ENCODE assay signal across 12 mouse cellular contexts in genomic region chr3:37180039-37180743, GRCm38 (mm10). TPM values are rescaled to one million over a fixed set of nuclear protein-coding genes. Genes with fewer than 3 reads are reported as not detected.
A peak's percentile ranks its signal among the peaks of the same experiment; 100 is the strongest.
DNase-seq lines count a peak whose midpoint lies in the region; ATAC-seq and TF ChIP-seq lines count a peak whose summit lies in the region.
"Had no signal": no experiment of that assay in that cellular context is flagged by ENCODE, and none has a peak within 500 bp of the region (broad histone marks: within the 10 kb centered on the region; RNA-seq: fewer than 3 reads in every experiment).

No protein-coding gene starts in this region.

- no peak for TF ChIP-seq POLR2A in small intestine, adult 2 months (IDR thresholded peaks at IDR 0.05; ENCODE audit: low read depth, low read length)

- ATAC-seq in CD4-positive, CD25-positive, alpha-beta regulatory T cell, adult 4 months, result no peak
- no peak for ATAC-seq in frontal cortex, adult (ENCODE audit: low TSS enrichment)
- ATAC-seq: intestine, embryonic 15.5 days had no signal

- intact Hi-C loops in left cerebral cortex, adult 2 months (cut with DNase I), result no loop called here

- 79% methylated on average over 12 of the region's 12 CpGs for WGBS in small intestine, adult 2 months

- peaks cover 6% of the 10 kb centered on the region; the same call in 1 of the 2 replicates for H3K4me1 ChIP-seq in small intestine, adult 2 months (ENCODE audit: control insufficient read depth, insufficient read depth, insufficient read length, low read length)

- H3K27me3 ChIP-seq in small intestine, adult 2 months (ENCODE audit: control insufficient read depth, insufficient read depth, low read length), result no peaks in the 10 kb centered on the region
- H3K27me3 ChIP-seq: intestine, embryonic 15.5 days; limb, embryonic 13.5 days; stomach, embryonic 15.5 days had no signal

- no peaks in the 10 kb centered on the region for H3K36me3 ChIP-seq in small intestine, adult 2 months (ENCODE audit: control insufficient read depth, insufficient read depth, low read length)
- H3K36me3 ChIP-seq: intestine, embryonic 15.5 days; limb, embryonic 13.5 days; stomach, embryonic 15.5 days had no signal

- H3K27ac ChIP-seq in left cerebral cortex, adult 2 months, result no peak overlapping the region
- no peak overlapping the region for H3K27ac ChIP-seq in small intestine, adult 2 months (ENCODE audit: insufficient read depth, low read depth, low read length)
- H3K27ac ChIP-seq: intestine, embryonic 15.5 days; limb, embryonic 13.5 days; stomach, embryonic 15.5 days had no signal

- peak; percentile 46 for TF ChIP-seq CTCF in left cerebral cortex, adult 2 months (IDR thresholded peaks at IDR 0.05)
- TF ChIP-seq CTCF in small intestine, adult 2 months (IDR thresholded peaks at IDR 0.05; ENCODE audit: extremely low read depth, insufficient read length, insufficient replicate concordance, low read depth, low read length), result peak; percentile 59; the same call in 1 of the 2 replicates

- no peak overlapping the region for H3K4me3 ChIP-seq in left cerebral cortex, adult 2 months
- no peak overlapping the region for H3K4me3 ChIP-seq in small intestine, adult 2 months (ENCODE audit: low read depth, low read length)
- H3K4me3 ChIP-seq: intestine, embryonic 15.5 days; limb, embryonic 13.5 days; stomach, embryonic 15.5 days had no signal

- peak; percentile 70 for DNase-seq in CD4-positive, CD25-positive, alpha-beta regulatory T cell, adult 2 months (ENCODE audit: low read depth, low spot score)
- DNase-seq in left cerebral cortex, adult 2 months (ENCODE audit: extremely low spot score in 1 of 2, low spot score in 2 of 2), result no peak
- no peak for DNase-seq in left cerebral cortex, adult 9 months (ENCODE audit: low spot score in 2 of 2)
- peak; percentile 57 for DNase-seq in ZHBTc4 (ENCODE audit: low read depth, low spot score)
- DNase-seq in ovary, postnatal 10 days (ENCODE audit: low spot score), result no peak
- DNase-seq: cerebellum, adult 9-10 months had no signal

RNA-seq across cellular contexts. Expression of gene Il21, which starts 52.2 kb away (rescaled TPM):
- polyA plus RNA-seq in CD4-positive, CD25-positive, alpha-beta regulatory T cell, adult 4 months (2017; shearing (Covaris generic)), result 1 to 10 TPM in 1 of 2 experiments, under 1 TPM in 1; 0.51 to 1.0 TPM
- total RNA-seq in left cerebral cortex, adult 2 months (2021), result under 1 TPM in 1 of 2 experiments, not detected in 1; 0.14 TPM
- not detected in 2 replicates for polyA plus RNA-seq in small intestine, adult 2 months (2012; rRNA removed)
- polyA plus RNA-seq: intestine, embryonic 15.5 days; limb, embryonic 13.5 days; stomach, embryonic 15.5 days had no signal

RNA-seq across cellular contexts. Expression of gene Il2, which starts 54.4 kb away (rescaled TPM):
- 1 to 10 TPM in 1 of 2 experiments, under 1 TPM in 1; 0.60 to 1.0 TPM for polyA plus RNA-seq in CD4-positive, CD25-positive, alpha-beta regulatory T cell, adult 4 months (2017; shearing (Covaris generic))
- not detected for total RNA-seq in left cerebral cortex, adult 2 months (2021)
- 0.10 TPM in 1 of 2 replicates, not detected in the other for polyA plus RNA-seq in small intestine, adult 2 months (2012; rRNA removed)

Comparison
In these comparisons a context has a peak if more than half of its experiments do, and no peak if none do; other contexts are left out.
1. DNase-seq: peak in CD4-positive, CD25-positive, alpha-beta regulatory T cell, adult 2 months (single experiment) and ZHBTc4 (single experiment); none in left cerebral cortex, adult 2 months (0 of 2), left cerebral cortex, adult 9 months (0 of 2) and ovary, postnatal 10 days (single experiment).